Mouse (Mus musculus) left cerebral cortex, adult 2 months (tissue): ENCODE measurements around the gene Ptcra. TPM values are rescaled to one million over a fixed set of nuclear protein-coding genes. Genes with fewer than 3 reads are reported as not detected.
"Not testable (repeated sequence)": the region's sequence is repeated elsewhere in the genome, so short reads cannot be mapped to it uniquely, and the experiment has no call there.

Experiments used
- DNase-seq, 2 experiments: peaks; one replicate each; pipeline ENCODE4 v3.0.0; 2021 to 2022; ENCODE audit warnings: low spot score in 2 of 2, mixed read lengths in 1 of 2; ENCODE audit errors: extremely low spot score in 1 of 2
- H3K27ac ChIP-seq: fragments of 200-600 bp; 2 replicates; pipeline ENCODE4 v1.8.1; 2022
- H3K4me3 ChIP-seq: fragments of 200-600 bp; 2 replicates; pipeline ENCODE4 v1.8.1; 2022
- CTCF ChIP-seq: fragments of 200-600 bp; IDR thresholded peaks from 2 replicates; pipeline ENCODE4 v1.8.1; 2022; ENCODE audit warnings: antibody characterized with exemption, mild to moderate bottlenecking, moderate library complexity
- intact Hi-C: fragments of 180-260 bp; cut with DNase I; formaldehyde crosslinking; loops from one replicate; pipeline ENCODE4 v1.15.1; 2025
- total RNA-seq, 2 experiments: library from RNA; stranded (reverse); gene quantifications; 2 replicates each; pipeline ENCODE4 v1.2.3; 2021

The Ptcra gene
- total RNA-seq, 2 experiments from 2014 or later, result 0.28 TPM; not detected in 1

DNA sequence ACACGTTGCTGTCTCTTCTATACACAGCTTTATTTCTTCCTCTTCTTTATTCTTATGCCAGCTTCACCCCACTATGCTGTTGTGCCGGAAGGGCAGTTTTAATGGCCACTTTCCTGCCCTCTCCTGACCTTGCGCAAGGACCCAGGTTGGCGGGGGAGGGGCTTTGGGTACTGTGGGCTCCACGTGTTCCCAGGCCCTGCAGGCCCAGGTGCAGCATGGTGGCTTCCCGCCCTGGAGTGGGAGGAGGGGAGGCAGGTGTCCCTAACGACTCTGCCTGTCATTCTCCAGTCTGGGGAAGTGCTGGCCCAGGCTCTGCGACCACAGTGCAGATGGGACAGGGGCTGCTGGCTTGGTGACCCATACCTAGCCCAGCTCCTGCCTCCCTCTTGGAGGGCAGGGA, 4.4 kb upstream of the Ptcra start:
- TF ChIP-seq CTCF, result no peak
- no peak for DNase-seq

GRCm38 (mm10) chr17:46764916-46765315, 1.4 kb upstream of the Ptcra start:
- DNase-seq, result peak in 1 of 2 experiments; percentile 60
- H3K27ac ChIP-seq, result peak overlapping the region; percentile 77
- intact Hi-C loops, H3K4me3 ChIP-seq: not testable (repeated sequence)

More for the DNA sequence above, 4.4 kb upstream of the Ptcra start:
- Histone ChIP-seq H3K4me3 (no peak overlapping the region), H3K27ac (no peak overlapping the region)
- intact Hi-C loops, result no loop called here

GRCm38 (mm10) chr17:46758753-46759152, 4.8 kb downstream of the Ptcra start:
- no peak overlapping the region for H3K4me3 ChIP-seq
- no peak for DNase-seq
- peak overlapping the region; percentile 57 for H3K27ac ChIP-seq
- intact Hi-C loops, result no loop called here
- no peak for TF ChIP-seq CTCF

DNA sequence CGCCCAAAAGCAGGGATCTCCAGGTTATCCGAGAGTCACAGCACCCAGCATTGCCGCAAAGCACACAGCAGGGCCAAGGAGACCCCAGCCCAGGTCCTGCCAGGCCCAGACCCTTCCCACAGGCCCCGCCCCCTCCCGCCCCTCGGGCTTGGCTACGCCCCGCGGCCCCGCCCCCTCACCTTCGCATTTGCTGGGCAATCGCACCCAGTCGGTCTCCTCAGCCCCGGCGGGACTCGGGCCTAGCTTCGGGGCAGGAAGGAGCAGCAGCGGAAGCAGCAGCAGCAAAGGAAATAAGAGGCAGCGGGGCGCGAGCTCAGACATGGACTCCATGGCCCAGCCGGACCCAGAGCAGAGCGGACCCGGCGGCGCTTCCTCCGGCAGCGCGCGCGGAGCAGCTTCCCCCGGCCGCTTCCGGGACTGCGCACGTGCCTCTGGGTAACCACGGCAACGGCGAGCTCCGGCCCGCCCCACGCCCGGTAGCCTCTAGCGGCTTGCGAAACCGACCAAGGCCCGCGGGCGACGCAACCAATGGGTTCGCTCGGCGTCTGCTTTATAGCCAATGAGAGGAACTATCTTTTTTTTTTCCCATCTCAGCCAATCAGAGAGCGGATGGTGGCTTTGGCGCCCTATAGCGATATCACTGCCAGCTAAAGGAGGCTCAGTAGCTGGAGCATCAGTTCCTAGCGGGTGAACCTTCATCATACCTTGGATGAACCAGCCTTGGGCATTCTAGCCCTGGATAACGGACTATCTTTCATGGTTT, 11.5 kb downstream of the Ptcra start, which contains the start of gene Cnpy3:
Gene Cnpy3 (minus strand): TSS at position 421 of the 763 bp plus-strand sequence.
- DNase-seq, result peak; percentile 94 to 98
- no peak for TF ChIP-seq CTCF
- peak within 1 kb of the TSS; percentile 79 for H3K4me3 ChIP-seq
- intact Hi-C loops, result loop anchor here (2.0 kb wide), 1 partner anchor 21 kb away; the partner anchor contains the start of gene 2310039H08Rik
- H3K27ac ChIP-seq, result peak within 1 kb of the TSS; percentile 86

DNA sequence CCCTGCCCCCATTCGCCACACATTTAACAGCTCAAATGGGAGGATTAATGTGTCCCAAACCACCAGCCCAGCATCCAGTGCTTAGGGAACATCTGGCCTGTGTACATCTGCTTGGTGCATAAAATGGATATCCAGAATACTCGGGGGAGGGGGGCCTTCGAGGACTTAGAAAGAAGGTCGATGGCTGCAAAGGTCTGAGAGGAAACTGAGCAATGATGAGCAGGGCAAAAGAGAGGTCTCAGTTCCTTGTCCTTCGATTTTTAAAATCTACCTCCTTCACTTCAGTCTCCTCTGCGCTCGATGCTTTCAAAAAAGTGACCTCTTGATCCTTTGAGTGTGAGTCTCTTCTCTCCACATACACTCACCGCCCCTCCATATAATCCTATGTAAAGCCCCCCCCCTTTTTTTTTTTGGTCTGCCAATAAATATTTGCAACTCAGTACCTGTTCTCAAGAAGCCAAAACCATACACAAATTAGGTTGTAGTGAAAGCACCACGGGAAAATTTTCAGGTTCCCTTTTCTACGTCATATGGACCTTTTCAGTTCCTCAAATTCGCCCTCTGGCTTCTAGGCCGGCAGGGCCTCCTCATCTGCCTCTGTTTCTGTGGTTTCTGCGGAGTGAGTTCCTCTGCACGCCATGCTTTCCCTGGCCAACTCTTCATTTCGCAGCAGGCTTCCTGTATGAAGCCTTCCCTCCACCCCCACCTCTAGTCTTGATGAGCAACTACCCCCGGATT, 12.3 kb downstream of the Ptcra start:
- Histone ChIP-seq H3K27ac (peak overlapping the region; percentile 86), H3K4me3 (peak overlapping the region; percentile 79)
- TF ChIP-seq CTCF, result no peak
- intact Hi-C loops, result no loop called here
- no peak for DNase-seq

DNA sequence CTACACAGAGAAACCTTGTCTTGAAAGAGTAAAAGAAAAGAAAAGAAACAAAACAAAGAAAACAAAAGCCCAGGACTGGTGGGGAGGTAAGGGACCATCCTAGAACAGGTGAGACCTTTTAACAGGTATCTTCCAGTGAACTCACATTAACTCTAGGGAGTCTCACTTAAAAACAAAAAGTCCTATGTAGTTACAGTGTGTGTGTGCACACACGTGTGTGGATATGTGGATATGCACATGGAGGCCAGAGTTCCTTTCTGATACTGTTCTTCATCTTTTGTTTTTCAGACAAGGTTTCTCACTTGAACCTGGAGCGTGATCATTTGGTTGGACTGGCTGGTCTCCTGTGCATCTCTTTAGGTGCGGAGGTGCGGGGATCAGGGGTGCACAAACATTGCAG, 12.9 kb downstream of the Ptcra start:
- no peak for DNase-seq
- TF ChIP-seq CTCF, result no peak
- intact Hi-C loops, result no loop called here
- Histone ChIP-seq H3K4me3 (peak overlapping the region; percentile 79), H3K27ac (no peak overlapping the region; the same call in 1 of the 2 replicates)

GRCm38 (mm10) chr17:46749282-46749681, 14.2 kb downstream of the Ptcra start:
- no peak overlapping the region for H3K27ac ChIP-seq
- H3K4me3 ChIP-seq, result no peak overlapping the region
- intact Hi-C loops, result no loop called here
- no peak for DNase-seq
- no peak for TF ChIP-seq CTCF

DNA sequence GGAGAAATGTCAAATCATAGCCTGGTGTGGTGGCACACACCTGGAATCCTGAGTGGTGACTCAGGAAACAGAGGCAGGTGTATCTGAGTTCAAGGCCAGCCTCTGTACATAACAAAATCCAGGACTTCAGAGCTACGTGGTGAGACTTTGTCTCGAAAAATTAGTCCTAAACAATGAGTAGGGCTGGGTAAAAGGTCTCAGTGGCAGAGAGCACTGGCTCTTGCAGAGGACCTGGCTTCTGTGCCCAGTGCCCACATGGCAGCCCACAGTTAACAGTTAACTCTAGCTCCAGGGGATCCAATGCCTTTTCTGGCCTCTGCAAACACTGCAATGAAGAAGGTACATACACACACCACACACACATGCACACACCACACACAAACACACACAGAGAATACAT, 15.7 kb downstream of the Ptcra start:
- intact Hi-C loops, result no loop called here
- Histone ChIP-seq H3K4me3 (no peak overlapping the region), H3K27ac (no peak overlapping the region)
- no peak for TF ChIP-seq CTCF
- no peak for DNase-seq

DNA sequence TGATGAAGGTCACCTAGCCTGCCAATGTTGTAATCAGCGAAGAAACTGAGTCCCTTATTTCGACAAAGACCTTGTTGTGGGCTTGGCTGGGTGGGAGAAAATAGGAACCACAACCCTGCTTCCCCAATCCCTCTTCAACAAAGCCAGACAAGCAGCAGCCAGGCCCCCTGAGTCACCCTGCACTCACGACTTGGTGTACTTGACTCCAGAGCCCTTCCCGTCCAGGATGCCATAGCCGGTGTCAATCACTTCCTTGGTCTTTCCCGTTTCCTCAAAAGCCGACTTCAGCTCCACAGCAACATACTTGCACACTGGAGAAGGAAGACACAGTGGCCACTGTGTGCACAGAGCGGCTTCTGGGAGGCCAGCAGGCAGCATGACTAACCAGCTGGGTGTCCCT, 16.3 kb downstream of the Ptcra start:
- no peak overlapping the region for H3K27ac ChIP-seq
- no peak for DNase-seq
- intact Hi-C loops, result no loop called here
- TF ChIP-seq CTCF, result no peak
- H3K4me3 ChIP-seq, result no peak overlapping the region

GRCm38 (mm10) chr17:46745506-46745905, 18.0 kb downstream of the Ptcra start:
- Histone ChIP-seq H3K27ac (no peak overlapping the region), H3K4me3 (no peak overlapping the region)
- DNase-seq, result no peak
- TF ChIP-seq CTCF, result no peak
- intact Hi-C loops, result no loop called here

DNA sequence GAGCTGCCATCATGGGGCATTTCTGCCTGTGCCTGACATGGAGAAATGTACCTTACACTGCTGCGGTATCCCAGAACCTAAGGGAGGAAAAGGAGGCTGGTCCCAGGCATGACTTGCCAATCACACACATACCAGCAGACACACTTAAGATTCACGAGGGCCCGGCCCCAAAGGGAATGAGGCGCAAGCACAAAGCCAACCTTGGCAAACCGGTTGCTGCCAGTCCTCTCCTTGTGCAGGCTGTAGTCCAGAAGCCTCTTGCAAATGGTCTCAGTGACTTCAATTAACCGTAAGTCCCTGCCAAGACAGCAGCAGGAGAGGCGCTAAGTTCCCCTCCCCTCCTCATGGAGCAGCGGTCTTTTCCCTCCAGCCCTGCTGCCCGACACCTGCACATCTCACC, 20.5 kb downstream of the Ptcra start:
- intact Hi-C loops, result no loop called here
- no peak overlapping the region for H3K4me3 ChIP-seq
- TF ChIP-seq CTCF, result no peak
- no peak overlapping the region for H3K27ac ChIP-seq
- DNase-seq, result no peak

- intact Hi-C loops, result no loop called here
- no peak for TF ChIP-seq CTCF
- no peak for DNase-seq
Measured at GRCm38 (mm10) chr17:46741305-46741704, 22.2 kb downstream of the Ptcra start.

GRCm38 (mm10) chr17:46736160-46736559, 27.4 kb downstream of the Ptcra start:
- peak; percentile 54 for TF ChIP-seq CTCF
- Histone ChIP-seq H3K27ac (no peak overlapping the region), H3K4me3 (no peak overlapping the region)
- DNase-seq, result no peak
- intact Hi-C loops, result no loop called here

More at GRCm38 (mm10) chr17:46741305-46741704, 22.2 kb downstream of the Ptcra start:
- Histone ChIP-seq H3K4me3 (no peak overlapping the region), H3K27ac (no peak overlapping the region)
